Comparison of ENCODE assay signal across 21 mouse cellular contexts in genomic region chr9:94645631-94646030, GRCm38 (mm10). TPM values are rescaled to one million over a fixed set of nuclear protein-coding genes. Genes with fewer than 3 reads are reported as not detected.
DNase-seq lines count a peak whose midpoint lies in the region; ATAC-seq and TF ChIP-seq lines count a peak whose summit lies in the region.
"Had no signal": no experiment of that assay in that cellular context is flagged by ENCODE, and none has a peak within 500 bp of the region (broad histone marks: within the 10 kb centered on the region; RNA-seq: fewer than 3 reads in every experiment).

No protein-coding gene starts in this region.

- no peak overlapping the region for H3K4me2 ChIP-seq in liver, embryonic 16.5 days (ENCODE audit: low read depth, low read length)
- H3K4me2 ChIP-seq: forebrain, embryonic 13.5 days; heart, embryonic 13.5 days; hindbrain, embryonic 12.5 days had no signal

- no peak overlapping the region for H3K4me3 ChIP-seq in liver, adult 2 months (ENCODE audit: insufficient read depth, low read depth, low read length)
- no peak overlapping the region for H3K4me3 ChIP-seq in liver, embryonic 16.5 days (ENCODE audit: low read depth, low read length)
- H3K4me3 ChIP-seq: embryonic facial prominence, embryonic 10.5 days; forebrain, embryonic 13.5 days; heart, embryonic 13.5 days; hindbrain, embryonic 12.5 days had no signal

- 64% methylated on average over 6 of the region's 6 CpGs for WGBS in liver, adult 2 months
- WGBS in liver, embryonic 16.5 days (ENCODE audit: insufficient replicate concordance), result 11% methylated on average over 6 of the region's 6 CpGs

- H3K79me2 ChIP-seq in liver, adult 2 months (ENCODE audit: control insufficient read depth, insufficient read depth, low read length), result no peaks in the 10 kb centered on the region

- no peak for TF ChIP-seq CTCF in liver, adult 2 months (IDR thresholded peaks at IDR 0.05; ENCODE audit: low read depth, low read length)

- ATAC-seq in frontal cortex, adult (ENCODE audit: low TSS enrichment), result peak; percentile 34; the same call in 1 of the 2 replicates
- peak; percentile 21; the same call in 1 of the 2 replicates for ATAC-seq in granulocyte monocyte progenitor cell, adult 5-6 weeks (replicated peaks; ENCODE audit: poor library complexity, severe bottlenecking)
- peak; percentile 43 for ATAC-seq in liver, embryonic 16.5 days (ENCODE audit: low read depth)
- ATAC-seq: forebrain, embryonic 13.5 days; hindbrain, embryonic 16.5 days; inflammation-experienced regulatory T-cells, adult 6 months had no signal

- H3K36me3 ChIP-seq in liver, adult 2 months (ENCODE audit: control insufficient read depth, insufficient read depth, low read length), result no peaks in the 10 kb centered on the region
- no peaks in the 10 kb centered on the region for H3K36me3 ChIP-seq in liver, embryonic 16.5 days (ENCODE audit: control insufficient read depth, insufficient read depth)
- H3K36me3 ChIP-seq: embryonic facial prominence, embryonic 10.5 days; heart, embryonic 13.5 days; hindbrain, embryonic 12.5 days had no signal

- H3K27me3 ChIP-seq in liver, adult 2 months (ENCODE audit: control insufficient read depth, insufficient read depth, low read length), result no peaks in the 10 kb centered on the region
- no peaks in the 10 kb centered on the region for H3K27me3 ChIP-seq in liver, embryonic 16.5 days (ENCODE audit: control insufficient read depth, insufficient read depth, low read depth, low read length)
- H3K27me3 ChIP-seq: forebrain, embryonic 13.5 days; heart, embryonic 13.5 days; hindbrain, embryonic 12.5 days had no signal

- TF ChIP-seq POLR2A in liver, adult 2 months (IDR thresholded peaks at IDR 0.05; ENCODE audit: extremely low read depth, insufficient read depth, low read length), result no peak

- H3K4me1 ChIP-seq in liver, adult 2 months (ENCODE audit: control insufficient read depth, insufficient read depth, low read length), result no peaks in the 10 kb centered on the region; the same call in 1 of the 2 replicates
- H3K4me1 ChIP-seq in liver, embryonic 16.5 days (ENCODE audit: control insufficient read depth, low read depth, low read length), result no peaks in the 10 kb centered on the region
- H3K4me1 ChIP-seq: embryonic facial prominence, embryonic 10.5 days; forebrain, embryonic 13.5 days; hindbrain, embryonic 12.5 days had no signal

- H3K9me3 ChIP-seq in liver, embryonic 16.5 days (replicated peaks; ENCODE audit: control insufficient read depth, low read length), result no peaks in the 10 kb centered on the region
- H3K9me3 ChIP-seq: embryonic facial prominence, embryonic 10.5 days; forebrain, embryonic 13.5 days; heart, embryonic 13.5 days; hindbrain, embryonic 12.5 days had no signal

- H3K27ac ChIP-seq in liver, adult 2 months (replicated peaks; ENCODE audit: insufficient read depth, low read depth, low read length), result peak overlapping the region; percentile 81
- H3K27ac ChIP-seq in liver, embryonic 16.5 days (ENCODE audit: low read length), result no peak overlapping the region
- H3K27ac ChIP-seq: embryonic facial prominence, embryonic 10.5 days; forebrain, embryonic 13.5 days; heart, embryonic 13.5 days; hindbrain, embryonic 12.5 days had no signal

- no peak for DNase-seq in frontal cortex, postnatal 14 days (ENCODE audit: low spot score in 2 of 2)
- DNase-seq in liver, adult 2 months (ENCODE audit: extremely low read depth, low read depth, low spot score), result peak; percentile 14
- no peak for DNase-seq in liver
- DNase-seq in B cell, adult 2 months, result no peak
- DNase-seq in right cerebral cortex, postnatal 10 days (ENCODE audit: low spot score in 2 of 2), result no peak
- DNase-seq: adrenal gland, postnatal 10 days; cerebellum, adult 11-12 months; cerebellum, adult 9-10 months; cerebellum, postnatal 36 days; gastrocnemius, postnatal 14 days; heart, postnatal 10 days; heart, postnatal 4 days had no signal

- no peak overlapping the region for H3K9ac ChIP-seq in liver, adult 2 months (ENCODE audit: low read depth, low read length)
- no peak overlapping the region for H3K9ac ChIP-seq in liver, embryonic 16.5 days (ENCODE audit: low read depth, low read length)
- H3K9ac ChIP-seq: forebrain, embryonic 13.5 days; heart, embryonic 13.5 days; hindbrain, embryonic 12.5 days had no signal

RNA-seq across cellular contexts. Expression of gene Slc9a9, which starts 24.1 kb away (rescaled TPM):
- total RNA-seq in liver, adult 2 months (2014; rRNA removed), result 5.9 and 6.0 TPM in 2 replicates
- polyA plus RNA-seq in liver, adult 2 months (2012; rRNA removed), result 1.1 and 1.7 TPM in 2 replicates
- total RNA-seq in granulocyte monocyte progenitor cell, adult 5-6 weeks (2014; fragmentation: Nextera tagmentation), result 10.5 and 13.8 TPM in 2 replicates
- 7.6 and 11.1 TPM in 2 replicates for total RNA-seq in granulocyte monocyte progenitor cell, adult 5-6 weeks (2017)
- 2.7 and 3.2 TPM in 2 replicates for polyA plus RNA-seq in liver, embryonic 16.5 days (2015; fragmentation: Nextera tagmentation; extraction: Ambion mirVana)
